Mouse (Mus musculus): Measurements from ENCODE around the gene Sesn3. TPM values are rescaled to one million over a fixed set of nuclear protein-coding genes. Genes with fewer than 3 reads are reported as not detected.
"Not testable (repeated sequence)": the region's sequence is repeated elsewhere in the genome, so short reads cannot be mapped to it uniquely, and the experiment has no call there.

Sesn3 gene
- polyA plus RNA-seq, 1 experiment from 2014 or later, result 27.5 TPM

DNA sequence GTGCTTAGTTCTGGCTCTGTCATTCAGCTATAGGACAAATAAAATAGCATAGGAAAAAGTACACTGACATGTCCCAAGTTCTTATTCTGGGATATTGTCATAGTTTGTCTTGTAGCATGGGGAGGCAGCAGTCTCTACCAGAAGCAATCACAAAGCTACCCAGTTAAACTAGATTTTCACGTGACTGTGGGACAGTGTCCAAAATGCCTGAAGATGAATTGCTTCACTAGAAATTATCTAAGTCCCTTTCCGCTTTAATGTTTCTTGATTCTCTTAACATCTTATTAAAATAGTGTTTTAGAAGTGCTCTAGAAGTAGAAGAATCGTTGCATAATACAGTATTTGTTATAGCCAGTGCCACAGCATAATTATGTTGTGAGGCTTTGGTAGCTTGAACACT, 39.1 kb downstream of the Sesn3 start:
- H3K4me3 ChIP-seq (ENCODE audit: low read depth, low read length), result no peak overlapping the region
- 91% methylated on average over 3 of the region's 3 CpGs for WGBS
- H3K9me3 ChIP-seq (replicated peaks; ENCODE audit: control insufficient read depth, low read length), result no peaks in the 10 kb centered on the region
- H3K27ac ChIP-seq (replicated peaks; ENCODE audit: low read depth, low read length), result no peak overlapping the region
- no peaks in the 10 kb centered on the region for H3K27me3 ChIP-seq (ENCODE audit: control insufficient read depth, insufficient read depth, low read length)
- H3K36me3 ChIP-seq (replicated peaks; ENCODE audit: control insufficient read depth, insufficient read depth, low read depth, low read length), result peaks cover 3% of the 10 kb centered on the region; the same call in 1 of the 2 replicates
- H3K9ac ChIP-seq (replicated peaks; ENCODE audit: low read length), result no peak overlapping the region
- no peak for ATAC-seq (replicated peaks; ENCODE audit: insufficient number of reproducible peaks, low FRiP score, low TSS enrichment, low read depth)
- DNase-seq (ENCODE audit: low spot score), result no peak
- no peak overlapping the region for H3K4me2 ChIP-seq (ENCODE audit: low read depth, low read length)
- no peaks in the 10 kb centered on the region for H3K4me1 ChIP-seq (ENCODE audit: control insufficient read depth, insufficient read depth, low read length)

DNA sequence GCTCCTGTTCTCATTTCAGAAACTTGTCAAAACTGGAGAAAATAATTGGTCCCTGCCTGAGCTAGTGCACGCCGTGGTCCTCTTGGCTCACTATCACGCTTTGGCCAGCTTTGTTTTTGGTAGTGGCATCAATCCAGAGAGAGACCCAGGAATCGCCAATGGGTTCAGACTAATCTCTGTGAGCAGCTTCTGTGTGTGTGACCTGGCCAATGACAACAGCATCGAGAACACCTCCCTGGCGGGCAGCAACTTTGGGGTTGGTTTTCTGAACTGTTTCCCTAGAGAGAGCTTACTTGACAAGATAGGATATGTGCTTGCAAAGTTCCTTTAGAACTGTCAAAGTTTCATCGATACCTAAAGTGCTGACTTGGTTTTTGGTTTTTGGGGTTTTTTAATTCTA, 39.6 kb downstream of the Sesn3 start:
- no peak for DNase-seq (ENCODE audit: low spot score)

DNA sequence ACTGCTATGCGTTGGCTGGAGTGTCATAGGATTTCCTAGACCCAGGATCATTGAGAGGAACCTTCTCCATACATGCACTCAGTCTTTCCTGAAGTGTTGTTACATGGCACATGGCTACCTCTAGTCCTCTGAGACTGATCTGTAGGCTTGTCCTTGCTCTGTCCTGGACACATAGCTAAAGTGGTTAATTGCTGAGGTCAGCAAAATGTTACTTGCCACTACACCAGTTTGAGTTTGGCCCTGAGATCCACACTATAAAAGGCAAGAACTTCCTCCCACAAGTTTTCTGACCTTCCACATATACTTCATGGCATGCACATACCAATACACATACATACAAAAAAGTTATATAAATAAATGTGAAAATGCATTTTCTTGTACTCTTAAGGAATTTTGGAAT, 41.8 kb downstream of the Sesn3 start:
- Histone ChIP-seq H3K9me3 (replicated peaks; ENCODE audit: control insufficient read depth, low read length) (no peaks in the 10 kb centered on the region), H3K4me1 (ENCODE audit: control insufficient read depth, insufficient read depth, low read length) (no peaks in the 10 kb centered on the region), H3K4me2 (ENCODE audit: low read depth, low read length) (no peak overlapping the region), H3K27ac (replicated peaks; ENCODE audit: low read depth, low read length) (no peak overlapping the region), H3K27me3 (ENCODE audit: control insufficient read depth, insufficient read depth, low read length) (no peaks in the 10 kb centered on the region), H3K9ac (replicated peaks; ENCODE audit: low read length) (no peak overlapping the region), H3K4me3 (ENCODE audit: low read depth, low read length) (no peak overlapping the region), H3K36me3 (replicated peaks; ENCODE audit: control insufficient read depth, insufficient read depth, low read depth, low read length) (peaks cover 3% of the 10 kb centered on the region; the same call in 1 of the 2 replicates)
- DNase-seq (ENCODE audit: low spot score) (no peak), ATAC-seq (replicated peaks; ENCODE audit: insufficient number of reproducible peaks, low FRiP score, low TSS enrichment, low read depth) (no peak)
- 96% methylated on average over 1 of the region's 1 CpGs for WGBS

More for the DNA sequence above, 39.6 kb downstream of the Sesn3 start:
- 90% methylated on average over 7 of the region's 7 CpGs for WGBS
- no peaks in the 10 kb centered on the region for H3K9me3 ChIP-seq (replicated peaks; ENCODE audit: control insufficient read depth, low read length)
- H3K36me3 ChIP-seq (replicated peaks; ENCODE audit: control insufficient read depth, insufficient read depth, low read depth, low read length), result peaks cover 3% of the 10 kb centered on the region; the same call in 1 of the 2 replicates
- H3K27ac ChIP-seq (replicated peaks; ENCODE audit: low read depth, low read length), result no peak overlapping the region
- H3K27me3 ChIP-seq (ENCODE audit: control insufficient read depth, insufficient read depth, low read length), result no peaks in the 10 kb centered on the region
- no peak overlapping the region for H3K9ac ChIP-seq (replicated peaks; ENCODE audit: low read length)
- no peaks in the 10 kb centered on the region for H3K4me1 ChIP-seq (ENCODE audit: control insufficient read depth, insufficient read depth, low read length)
- no peak for ATAC-seq (replicated peaks; ENCODE audit: insufficient number of reproducible peaks, low FRiP score, low TSS enrichment, low read depth)
- H3K4me2 ChIP-seq (ENCODE audit: low read depth, low read length), result no peak overlapping the region
- no peak overlapping the region for H3K4me3 ChIP-seq (ENCODE audit: low read depth, low read length)

- no peaks in the 10 kb centered on the region for H3K9me3 ChIP-seq (replicated peaks; ENCODE audit: control insufficient read depth, low read length)
- H3K4me1 ChIP-seq (ENCODE audit: control insufficient read depth, insufficient read depth, low read length), result no peaks in the 10 kb centered on the region
- no peak overlapping the region for H3K9ac ChIP-seq (replicated peaks; ENCODE audit: low read length)
- 85% methylated on average over 4 of the region's 4 CpGs for WGBS
- H3K27ac ChIP-seq (replicated peaks; ENCODE audit: low read depth, low read length), result no peak overlapping the region
- no peak overlapping the region for H3K4me3 ChIP-seq (ENCODE audit: low read depth, low read length)
- no peaks in the 10 kb centered on the region for H3K27me3 ChIP-seq (ENCODE audit: control insufficient read depth, insufficient read depth, low read length)
- H3K36me3 ChIP-seq (replicated peaks; ENCODE audit: control insufficient read depth, insufficient read depth, low read depth, low read length), result no peaks in the 10 kb centered on the region
- ATAC-seq (replicated peaks; ENCODE audit: insufficient number of reproducible peaks, low FRiP score, low TSS enrichment, low read depth) (no peak), DNase-seq (ENCODE audit: low spot score) (no peak)
- no peak overlapping the region for H3K4me2 ChIP-seq (ENCODE audit: low read depth, low read length)
These were observed 61.0 kb downstream of the Sesn3 start for GRCm38 (mm10) chr9:14335829-14336228.

GRCm38 (mm10) chr9:14336901-14337300, 62.0 kb downstream of the Sesn3 start:
- no peaks in the 10 kb centered on the region for H3K9me3 ChIP-seq (replicated peaks; ENCODE audit: control insufficient read depth, low read length)
- no peak for DNase-seq (ENCODE audit: low spot score)
- no peak overlapping the region for H3K4me2 ChIP-seq (ENCODE audit: low read depth, low read length)
- no peak overlapping the region for H3K9ac ChIP-seq (replicated peaks; ENCODE audit: low read length)
- ATAC-seq (replicated peaks; ENCODE audit: insufficient number of reproducible peaks, low FRiP score, low TSS enrichment, low read depth), result no peak
- H3K27me3 ChIP-seq (ENCODE audit: control insufficient read depth, insufficient read depth, low read length), result no peaks in the 10 kb centered on the region
- WGBS, result 90% methylated on average over 3 of the region's 3 CpGs
- H3K4me1 ChIP-seq (ENCODE audit: control insufficient read depth, insufficient read depth, low read length), result no peaks in the 10 kb centered on the region
- H3K27ac ChIP-seq (replicated peaks; ENCODE audit: low read depth, low read length), result no peak overlapping the region
- H3K36me3 ChIP-seq (replicated peaks; ENCODE audit: control insufficient read depth, insufficient read depth, low read depth, low read length), result no peaks in the 10 kb centered on the region
- H3K4me3 ChIP-seq (ENCODE audit: low read depth, low read length), result no peak overlapping the region

- ATAC-seq (replicated peaks; ENCODE audit: insufficient number of reproducible peaks, low FRiP score, low TSS enrichment, low read depth), result no peak
- H3K4me1 ChIP-seq (ENCODE audit: control insufficient read depth, insufficient read depth, low read length), result no peaks in the 10 kb centered on the region
- no peak overlapping the region for H3K9ac ChIP-seq (replicated peaks; ENCODE audit: low read length)
- H3K9me3 ChIP-seq (replicated peaks; ENCODE audit: control insufficient read depth, low read length), result no peaks in the 10 kb centered on the region
- H3K4me3 ChIP-seq (ENCODE audit: low read depth, low read length), result no peak overlapping the region
- 82% methylated on average over 3 of the region's 3 CpGs for WGBS
- no peaks in the 10 kb centered on the region for H3K36me3 ChIP-seq (replicated peaks; ENCODE audit: control insufficient read depth, insufficient read depth, low read depth, low read length)
- H3K27me3 ChIP-seq (ENCODE audit: control insufficient read depth, insufficient read depth, low read length), result no peaks in the 10 kb centered on the region
- no peak overlapping the region for H3K27ac ChIP-seq (replicated peaks; ENCODE audit: low read depth, low read length)
- H3K4me2 ChIP-seq (ENCODE audit: low read depth, low read length), result no peak overlapping the region
- no peak for DNase-seq (ENCODE audit: low spot score)
These were observed 63.8 kb downstream of the Sesn3 start for GRCm38 (mm10) chr9:14338701-14339100.

DNA sequence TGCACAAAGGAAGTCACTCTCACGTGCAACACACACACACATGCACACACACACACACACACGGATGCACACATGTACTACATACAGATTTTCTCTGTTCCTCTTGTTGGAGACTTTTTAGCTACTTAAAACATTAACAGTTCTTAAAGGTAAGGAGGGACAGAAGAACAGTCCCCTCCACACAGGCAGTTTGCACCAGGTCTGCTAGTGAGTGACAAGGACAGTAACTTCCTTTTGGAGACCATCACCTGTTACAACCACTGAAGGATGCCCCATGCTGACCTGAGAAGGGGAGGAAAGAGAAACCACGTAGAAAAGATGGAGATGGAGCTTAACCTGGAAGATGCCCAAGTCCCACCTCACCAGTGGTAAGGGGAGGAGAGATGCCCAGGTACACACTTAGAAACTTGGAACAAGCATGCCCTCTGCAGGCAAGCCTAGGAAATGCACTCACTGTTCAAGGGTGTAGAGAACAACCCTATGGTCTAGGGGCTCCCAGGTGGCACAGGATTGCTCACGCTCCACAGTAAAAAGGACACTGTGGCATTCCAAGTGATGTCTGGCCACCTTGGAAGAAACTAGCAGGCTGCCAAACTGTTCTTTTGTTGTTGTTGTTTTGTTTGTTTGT, 67.3 kb downstream of the Sesn3 start:
- 61% methylated on average over 4 of the region's 4 CpGs for WGBS
- ATAC-seq (replicated peaks; ENCODE audit: insufficient number of reproducible peaks, low FRiP score, low TSS enrichment, low read depth) (0 out of 2 replicates have a peak, but pooled peaks have one; percentile 15), DNase-seq (ENCODE audit: low spot score) (peak; percentile 90)
- Histone ChIP-seq H3K27me3 (ENCODE audit: control insufficient read depth, insufficient read depth, low read length) (no peaks in the 10 kb centered on the region), H3K36me3 (replicated peaks; ENCODE audit: control insufficient read depth, insufficient read depth, low read depth, low read length) (no peaks in the 10 kb centered on the region), H3K27ac (replicated peaks; ENCODE audit: low read depth, low read length) (no peak overlapping the region), H3K4me2 (ENCODE audit: low read depth, low read length) (no peak overlapping the region), H3K4me1 (ENCODE audit: control insufficient read depth, insufficient read depth, low read length) (no peaks in the 10 kb centered on the region), H3K9ac (replicated peaks; ENCODE audit: low read length) (no peak overlapping the region), H3K4me3 (ENCODE audit: low read depth, low read length) (no peak overlapping the region), H3K9me3 (replicated peaks; ENCODE audit: control insufficient read depth, low read length) (no peaks in the 10 kb centered on the region)

- not testable (repeated sequence) for H3K4me1 ChIP-seq (ENCODE audit: control insufficient read depth, insufficient read depth, low read length); H3K4me2 ChIP-seq (ENCODE audit: low read depth, low read length); H3K27me3 ChIP-seq (ENCODE audit: control insufficient read depth, insufficient read depth, low read length); H3K9me3 ChIP-seq (replicated peaks; ENCODE audit: control insufficient read depth, low read length); DNase-seq (ENCODE audit: low spot score); ATAC-seq (replicated peaks; ENCODE audit: insufficient number of reproducible peaks, low FRiP score, low TSS enrichment, low read depth); H3K4me3 ChIP-seq (ENCODE audit: low read depth, low read length); H3K36me3 ChIP-seq (replicated peaks; ENCODE audit: control insufficient read depth, insufficient read depth, low read depth, low read length); H3K9ac ChIP-seq (replicated peaks; ENCODE audit: low read length); H3K27ac ChIP-seq (replicated peaks; ENCODE audit: low read depth, low read length)
- 88% methylated on average over 4 of the region's 4 CpGs for WGBS
These were observed 71.0 kb downstream of the Sesn3 start for GRCm38 (mm10) chr9:14345866-14346265.

All from embryonic facial prominence, embryonic 11.5 days (tissue).